Comparison of ENCODE assay signal across 14 mouse cellular contexts in the genomic region with DNA sequence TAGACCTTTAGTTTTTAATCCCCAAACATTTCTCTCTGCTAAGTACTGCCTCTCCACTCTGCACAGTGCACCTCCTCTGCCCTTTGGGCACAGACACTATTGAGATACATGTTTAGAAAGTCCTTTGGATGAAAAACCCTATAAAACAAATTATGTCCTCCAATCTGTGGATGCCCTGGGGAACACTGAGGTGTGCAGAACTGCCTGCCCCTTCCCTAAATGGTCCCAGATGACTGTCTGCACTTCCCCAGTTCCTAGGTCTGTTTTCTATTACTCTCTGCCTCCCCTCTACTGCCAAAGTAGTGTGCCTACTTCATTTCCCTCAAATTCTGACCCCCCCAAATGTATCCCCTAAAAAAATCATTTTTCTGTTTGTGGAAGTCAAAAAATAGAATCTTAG.
"Had no signal": no experiment of that assay in that cellular context is flagged by ENCODE, and none has a peak within 500 bp of the region (broad histone marks: within the 10 kb centered on the region; RNA-seq: fewer than 3 reads in every experiment).

No protein-coding gene starts in this region.

- H3K27ac ChIP-seq: kidney, postnatal 0 days; left cerebral cortex, adult 2 months; liver, embryonic 15.5 days; midbrain, embryonic 10.5 days; neural tube, embryonic 12.5 days had no signal

- H3K9me3 ChIP-seq: liver, embryonic 15.5 days; midbrain, embryonic 10.5 days; neural tube, embryonic 12.5 days had no signal

- H3K4me1 ChIP-seq: neural tube, embryonic 12.5 days had no signal

- ATAC-seq: lung, postnatal 0 days had no signal

- H3K4me3 ChIP-seq: left cerebral cortex, adult 2 months; liver, embryonic 15.5 days; midbrain, embryonic 10.5 days; neural tube, embryonic 12.5 days had no signal

- H3K4me2 ChIP-seq: liver, embryonic 11.5 days; liver, embryonic 15.5 days; neural tube, embryonic 12.5 days had no signal

- H3K9ac ChIP-seq: liver, embryonic 15.5 days; neural tube, embryonic 12.5 days had no signal

- H3K27me3 ChIP-seq: neural tube, embryonic 12.5 days had no signal

- DNase-seq: kidney, adult 9 months; kidney, postnatal 36 days; lung, adult 2 months; lung, postnatal 36 days; midbrain, embryonic 14.5 days; right cerebral cortex, postnatal 4 days; thymus, postnatal 36 days had no signal

- H3K36me3 ChIP-seq: liver, embryonic 15.5 days; midbrain, embryonic 10.5 days; neural tube, embryonic 12.5 days had no signal
